In genomic region chr9:70800588-70801315, GRCm38 (mm10) we compare ENCODE assay signal across 28 mouse cellular contexts.
DNase-seq lines count a peak whose midpoint lies in the region; ATAC-seq and TF ChIP-seq lines count a peak whose summit lies in the region.
"Had no signal": no experiment of that assay in that cellular context is flagged by ENCODE, and none has a peak within 500 bp of the region (broad histone marks: within the 10 kb centered on the region; RNA-seq: fewer than 3 reads in every experiment).

No protein-coding gene starts in this region.

- H3K4me3 ChIP-seq in forebrain, postnatal 0 days (ENCODE audit: low read depth, low read length), result no peak overlapping the region
- H3K4me3 ChIP-seq in forebrain, embryonic 13.5 days, result no peak overlapping the region
- H3K4me3 ChIP-seq in hindbrain, postnatal 0 days (ENCODE audit: low read length), result no peak overlapping the region
- no peak overlapping the region for H3K4me3 ChIP-seq in hindbrain, embryonic 10.5 days
- no peak overlapping the region for H3K4me3 ChIP-seq in neural tube, embryonic 13.5 days
- H3K4me3 ChIP-seq in myocyte, result no peak overlapping the region
- H3K4me3 ChIP-seq: forebrain, embryonic 10.5 days; kidney, embryonic 15.5 days; midbrain, embryonic 12.5 days; neural tube, embryonic 15.5 days had no signal

- no peak overlapping the region for H3K4me2 ChIP-seq in forebrain, postnatal 0 days (ENCODE audit: low read depth)
- no peak overlapping the region for H3K4me2 ChIP-seq in forebrain, embryonic 13.5 days
- H3K4me2 ChIP-seq in hindbrain, postnatal 0 days (ENCODE audit: low read depth, low read length), result no peak overlapping the region
- H3K4me2 ChIP-seq in neural tube, embryonic 13.5 days, result no peak overlapping the region
- H3K4me2 ChIP-seq in myocyte (ENCODE audit: low read depth), result no peak overlapping the region
- H3K4me2 ChIP-seq: heart, embryonic 11.5 days; kidney, embryonic 15.5 days; midbrain, embryonic 12.5 days; neural tube, embryonic 15.5 days had no signal

- H3K27me3 ChIP-seq in forebrain, postnatal 0 days (ENCODE audit: insufficient read depth, low read length), result no peaks in the 10 kb centered on the region
- H3K27me3 ChIP-seq in forebrain, embryonic 13.5 days, result no peaks in the 10 kb centered on the region
- H3K27me3 ChIP-seq in hindbrain, postnatal 0 days (ENCODE audit: insufficient read depth, low read length), result no peaks in the 10 kb centered on the region
- no peaks in the 10 kb centered on the region for H3K27me3 ChIP-seq in hindbrain, embryonic 10.5 days (ENCODE audit: insufficient read depth, poor library complexity, severe bottlenecking)
- no peaks in the 10 kb centered on the region for H3K27me3 ChIP-seq in neural tube, embryonic 13.5 days
- no peaks in the 10 kb centered on the region for H3K27me3 ChIP-seq in myocyte (ENCODE audit: control insufficient read depth, insufficient read depth, insufficient read length)
- H3K27me3 ChIP-seq: kidney, embryonic 15.5 days; midbrain, embryonic 12.5 days; neural tube, embryonic 15.5 days had no signal

- H3K9me3 ChIP-seq in forebrain, postnatal 0 days (ENCODE audit: low read length), result no peaks in the 10 kb centered on the region
- H3K9me3 ChIP-seq in forebrain, embryonic 13.5 days (replicated peaks), result no peaks in the 10 kb centered on the region
- no peaks in the 10 kb centered on the region for H3K9me3 ChIP-seq in hindbrain, postnatal 0 days (ENCODE audit: low read length)
- no peaks in the 10 kb centered on the region for H3K9me3 ChIP-seq in hindbrain, embryonic 10.5 days
- H3K9me3 ChIP-seq in neural tube, embryonic 13.5 days, result no peaks in the 10 kb centered on the region
- H3K9me3 ChIP-seq: forebrain, embryonic 10.5 days; kidney, embryonic 15.5 days; midbrain, embryonic 12.5 days; neural tube, embryonic 15.5 days had no signal

- H3K9ac ChIP-seq in forebrain, postnatal 0 days, result no peak overlapping the region
- H3K9ac ChIP-seq in forebrain, embryonic 13.5 days, result no peak overlapping the region
- H3K9ac ChIP-seq in hindbrain, postnatal 0 days (replicated peaks; ENCODE audit: low read length), result no peak overlapping the region
- no peak overlapping the region for H3K9ac ChIP-seq in neural tube, embryonic 13.5 days
- H3K9ac ChIP-seq: kidney, embryonic 15.5 days; liver, embryonic 14.5 days; midbrain, embryonic 12.5 days; neural tube, embryonic 15.5 days had no signal

- no peak for TF ChIP-seq POLR2A in myocyte (IDR thresholded peaks at IDR 0.05; ENCODE audit: insufficient read length, low read depth)

- H3K79me2 ChIP-seq in myocyte (ENCODE audit: control insufficient read depth, insufficient read depth), result no peaks in the 10 kb centered on the region

- no peak overlapping the region for H3K27ac ChIP-seq in forebrain, postnatal 0 days (ENCODE audit: low read depth, low read length)
- no peak overlapping the region for H3K27ac ChIP-seq in forebrain, embryonic 13.5 days
- H3K27ac ChIP-seq in hindbrain, postnatal 0 days, result no peak overlapping the region
- H3K27ac ChIP-seq in hindbrain, embryonic 10.5 days, result no peak overlapping the region
- H3K27ac ChIP-seq in neural tube, embryonic 13.5 days (replicated peaks), result 0 out of 2 replicates have a peak overlapping the region, but pooled peaks have one; percentile 18
- H3K27ac ChIP-seq: kidney, embryonic 15.5 days; liver, embryonic 14.5 days; macrophage; midbrain, embryonic 12.5 days; neural tube, embryonic 15.5 days had no signal

- no peaks in the 10 kb centered on the region for H3K36me3 ChIP-seq in forebrain, postnatal 0 days (ENCODE audit: insufficient read depth)
- no peaks in the 10 kb centered on the region for H3K36me3 ChIP-seq in forebrain, embryonic 13.5 days (ENCODE audit: poor library complexity, severe bottlenecking)
- H3K36me3 ChIP-seq in hindbrain, postnatal 0 days (ENCODE audit: insufficient read depth, low read length), result no peaks in the 10 kb centered on the region
- no peaks in the 10 kb centered on the region for H3K36me3 ChIP-seq in hindbrain, embryonic 10.5 days
- H3K36me3 ChIP-seq in neural tube, embryonic 13.5 days, result no peaks in the 10 kb centered on the region
- no peaks in the 10 kb centered on the region for H3K36me3 ChIP-seq in myocyte (ENCODE audit: control insufficient read depth, insufficient read depth)
- H3K36me3 ChIP-seq: forebrain, embryonic 10.5 days; kidney, embryonic 15.5 days; midbrain, embryonic 12.5 days; neural tube, embryonic 15.5 days had no signal

- peak; percentile 78 for ATAC-seq in forebrain, postnatal 0 days
- no peak for ATAC-seq in forebrain, embryonic 13.5 days
- peak; percentile 71 for ATAC-seq in hindbrain, postnatal 0 days
- no peak for ATAC-seq in neural tube, embryonic 13.5 days (ENCODE audit: low read depth)
- ATAC-seq in erythroblast, adult 5-6 weeks (replicated peaks; ENCODE audit: low FRiP score, poor library complexity, severe bottlenecking), result no peak
- ATAC-seq: inflammation-experienced regulatory T-cells, adult 6 months had no signal

- H3K4me1 ChIP-seq in forebrain, postnatal 0 days (ENCODE audit: insufficient read depth), result peaks cover 8% of the 10 kb centered on the region; the same call in 1 of the 2 replicates
- H3K4me1 ChIP-seq in forebrain, embryonic 13.5 days, result no peaks in the 10 kb centered on the region
- H3K4me1 ChIP-seq in hindbrain, postnatal 0 days (ENCODE audit: insufficient read depth, low read length), result no peaks in the 10 kb centered on the region
- peaks cover 15% of the 10 kb centered on the region for H3K4me1 ChIP-seq in hindbrain, embryonic 10.5 days (replicated peaks)
- H3K4me1 ChIP-seq in neural tube, embryonic 13.5 days (replicated peaks), result no peaks in the 10 kb centered on the region; the same call in 1 of the 2 replicates

- peak; percentile 31 for DNase-seq in forebrain, postnatal 0 days
- peak; percentile 17 for DNase-seq in hindbrain, postnatal 0 days (ENCODE audit: low spot score)
- DNase-seq in hindbrain, embryonic 10.5 days (ENCODE audit: low spot score), result no peak
- DNase-seq in neural tube, embryonic 10.5 days (ENCODE audit: extremely low spot score, low spot score), result no peak
- DNase-seq: adrenal gland, postnatal 25 days; cerebellum, adult 8-10 months; cerebellum, postnatal 25 days; gastrocnemius, postnatal 14 days; kidney, adult 11 months; kidney, postnatal 25 days; liver; lung, adult 2 months; lung, postnatal 10 days; retina, postnatal 1 day; right cerebral cortex, postnatal 14 days; thymus, postnatal 14 days had no signal

- TF ChIP-seq CTCF in forebrain, postnatal 0 days (IDR thresholded peaks at IDR 0.05; ENCODE audit: low read depth), result no peak
- TF ChIP-seq CTCF in hindbrain, postnatal 0 days (IDR thresholded peaks at IDR 0.05; ENCODE audit: low read depth), result no peak

- H3ac ChIP-seq in myocyte (ENCODE audit: control insufficient read depth, insufficient read length), result no peak overlapping the region

- 57% methylated on average over 8 of the region's 8 CpGs for WGBS in forebrain, postnatal 0 days
- 74% methylated on average over 8 of the region's 8 CpGs for WGBS in forebrain, embryonic 13.5 days
- 43% methylated on average over 8 of the region's 8 CpGs for WGBS in hindbrain, postnatal 0 days
- WGBS in hindbrain, embryonic 10.5 days, result 69% methylated on average over 8 of the region's 8 CpGs
- WGBS in neural tube, embryonic 13.5 days, result 63% methylated on average over 8 of the region's 8 CpGs

TF ChIP-seq in myocyte, 11 proteins besides CTCF, POLR2A, EP300 and RAD21:
- TF ChIP-seq E2F4 (IDR thresholded peaks at IDR 0.05; ENCODE audit: insufficient read depth), result no peak
- TF ChIP-seq USF1 (IDR thresholded peaks at IDR 0.05; ENCODE audit: low read depth), result no peak
- TF ChIP-seq CEBPB (IDR thresholded peaks at IDR 0.05; ENCODE audit: insufficient read depth, poor library complexity, severe bottlenecking), result no peak
- TF ChIP-seq MYOD1 (IDR thresholded peaks at IDR 0.05; ENCODE audit: control insufficient read depth in 1 of 3, insufficient read length in 2 of 3, low read depth in 2 of 3), result peak in 2 of 3 experiments; percentile 46 to 68
- TF ChIP-seq MYOG (IDR thresholded peaks at IDR 0.05; ENCODE audit: control insufficient read depth in 1 of 3, insufficient read depth in 1 of 3, insufficient read length in 2 of 3, low read depth in 2 of 3), result peak in 2 of 3 experiments; percentile 48 to 68
- TF ChIP-seq MAX (IDR thresholded peaks at IDR 0.05; ENCODE audit: low read depth), result no peak

Comparison
In these comparisons a context has a peak if more than half of its experiments do, and no peak if none do; other contexts are left out.
1. ATAC-seq: peak in forebrain, postnatal 0 days (single experiment) and hindbrain, postnatal 0 days (single experiment); none in forebrain, embryonic 13.5 days (single experiment), neural tube, embryonic 13.5 days (single experiment) and erythroblast, adult 5-6 weeks (single experiment).
2. DNase-seq: peak in forebrain, postnatal 0 days (single experiment) and hindbrain, postnatal 0 days (single experiment); none in hindbrain, embryonic 10.5 days (single experiment) and neural tube, embryonic 10.5 days (single experiment).